Mouse (Mus musculus): ENCODE results near the gene Glp2r.

GRCm38 (mm10) chr11:67679300-67679699 lies 91.7 kb downstream of the Glp2r start:
- TF ChIP-seq CTCF (conservative IDR thresholded peaks at IDR 0.05; ENCODE audit: insufficient read depth, insufficient read length, low read depth, low read length): no peak
- no peak for TF ChIP-seq POLR2A (IDR thresholded peaks at IDR 0.05; ENCODE audit: low read depth, low read length)
